Mouse (Mus musculus) MEL (cell line): ENCODE results near the gene C2. TPM values are rescaled to one million over a fixed set of nuclear protein-coding genes. Genes with fewer than 3 reads are reported as not detected.

Source experiments
- DNase-seq: peaks from one replicate; pipeline ENCODE4 v3.0.0; 2011; ENCODE audit warnings: low read depth, low spot score
- H3K27ac ChIP-seq: 2 replicates; pipeline ENCODE4 v1.5.1; 2012; ENCODE audit warnings: low read depth, mild to moderate bottlenecking, control low read depth, low read length, moderate library complexity; ENCODE audit not compliant: control insufficient read depth
- H3K27me3 ChIP-seq, 2 experiments: fragments of 150-350 bp in 1 of 2; sonication (generic) in 1 of 2; 2 replicates each; pipeline ENCODE4 v1.6.1; 2012; ENCODE audit warnings: low read length in 2 of 2, mild to moderate bottlenecking in 2 of 2, improper control_type of control experiment in 1 of 2, moderate library complexity in 1 of 2; ENCODE audit not compliant: insufficient read depth in 2 of 2, control insufficient read depth in 1 of 2
- H3K36me3 ChIP-seq, 2 experiments: 2 replicates each; pipeline ENCODE4 v1.6.1; 2012 to 2014; ENCODE audit warnings: low read length in 2 of 2, improper control_type of control experiment in 1 of 2, inconsistent platforms in 1 of 2, mild to moderate bottlenecking in 1 of 2; ENCODE audit not compliant: insufficient read depth in 2 of 2, control insufficient read depth in 1 of 2
- H3K4me1 ChIP-seq, 2 experiments: fragments of 150-350 bp in 1 of 2; sonication (generic) in 1 of 2; 2 replicates each; pipeline ENCODE4 v1.6.1; 2012; ENCODE audit warnings: low read length in 2 of 2, improper control_type of control experiment in 1 of 2, mild to moderate bottlenecking in 1 of 2; ENCODE audit not compliant: insufficient read depth in 2 of 2, control insufficient read depth in 1 of 2
- H3K4me3 ChIP-seq, 2 experiments: fragments of 150-350 bp in 1 of 2; sonication (generic) in 1 of 2; 2 replicates each; pipeline ENCODE4 v1.5.1; 2012; ENCODE audit warnings: low read depth in 2 of 2, low read length in 2 of 2, mild to moderate bottlenecking in 2 of 2, moderate library complexity in 2 of 2, control low read depth in 1 of 2, improper control_type of control experiment in 1 of 2; ENCODE audit not compliant: control insufficient read depth in 1 of 2, insufficient read depth in 1 of 2
- H3K79me2 ChIP-seq: 2 replicates; pipeline ENCODE4 v1.6.1; 2012; ENCODE audit warnings: mild to moderate bottlenecking, low read length, moderate library complexity; ENCODE audit not compliant: control insufficient read depth, poor library complexity, insufficient read depth
- H3K9ac ChIP-seq: 2 replicates; pipeline ENCODE4 v1.6.1; 2012; ENCODE audit warnings: low read depth, mild to moderate bottlenecking, control low read depth, low read length, moderate library complexity; ENCODE audit not compliant: control insufficient read depth, poor library complexity, severe bottlenecking
- H3K9me3 ChIP-seq: fragments of 150-350 bp; sonication (generic); replicated peaks from 2 replicates; pipeline ENCODE4 v1.6.1; 2012; ENCODE audit warnings: mild to moderate bottlenecking, low read length, improper control_type of control experiment, moderate library complexity; ENCODE audit not compliant: insufficient read depth
- CHD2 ChIP-seq: IDR thresholded peaks from 2 replicates; pipeline ENCODE4 v1.6.1; 2011; ENCODE audit warnings: low read length, improper control_type of control experiment
- CTCF ChIP-seq, 3 experiments: IDR thresholded peaks in 2 of 3; conservative IDR thresholded peaks in 1 of 3; 2 replicates each; pipeline ENCODE4 v1.5.1; 2011 to 2012; ENCODE audit warnings: low read length in 3 of 3, low read depth in 2 of 3, mild to moderate bottlenecking in 2 of 3, improper control_type of control experiment in 1 of 3, inconsistent platforms in 1 of 3, mixed read lengths in 1 of 3, moderate library complexity in 1 of 3; ENCODE audit not compliant: control insufficient read depth in 1 of 3, insufficient read depth in 1 of 3, poor library complexity in 1 of 3, severe bottlenecking in 1 of 3
- ELF1 ChIP-seq: IDR thresholded peaks from 2 replicates; pipeline ENCODE4 v1.6.1; 2014; ENCODE audit warnings: low read depth, mild to moderate bottlenecking, inconsistent platforms, low read length, improper control_type of control experiment, moderate library complexity
- EP300 ChIP-seq, 2 experiments: IDR thresholded peaks; 2 replicates each; pipeline ENCODE4 v1.6.1; 2011; ENCODE audit warnings: improper control_type of control experiment in 2 of 2, low read length in 2 of 2, low read depth in 1 of 2, mild to moderate bottlenecking in 1 of 2
- GABPA ChIP-seq: IDR thresholded peaks from 2 replicates; pipeline ENCODE4 v1.6.1; 2012; ENCODE audit warnings: low read depth, mild to moderate bottlenecking, inconsistent platforms, low read length, improper control_type of control experiment, moderate library complexity
- GATA1 ChIP-seq: IDR thresholded peaks from 2 replicates; pipeline ENCODE4 v1.6.1; 2011; ENCODE audit warnings: low read depth, low read length, improper control_type of control experiment
- JUND ChIP-seq: IDR thresholded peaks from 2 replicates; pipeline ENCODE4 v1.6.1; 2011; ENCODE audit warnings: low read depth, mild to moderate bottlenecking, improper control_type of control experiment, low read length
- KAT2A ChIP-seq: conservative IDR thresholded peaks from 2 replicates; pipeline ENCODE4 v1.6.1; 2012; ENCODE audit warnings: low read depth, low read length, improper control_type of control experiment, inconsistent platforms
- MAFK ChIP-seq: IDR thresholded peaks from 2 replicates; pipeline ENCODE4 v1.6.1; 2011; ENCODE audit warnings: low read depth, mild to moderate bottlenecking, low read length, improper control_type of control experiment, borderline replicate concordance
- MAX ChIP-seq: IDR thresholded peaks from 2 replicates; pipeline ENCODE4 v1.6.1; 2011; ENCODE audit warnings: low read length, improper control_type of control experiment
- MYC ChIP-seq: IDR thresholded peaks from 2 replicates; pipeline ENCODE4 v1.6.1; 2011; ENCODE audit warnings: low read depth, mild to moderate bottlenecking, low read length, improper control_type of control experiment, moderate library complexity
- NELFE ChIP-seq: IDR thresholded peaks from 2 replicates; pipeline ENCODE4 v1.6.1; 2011; ENCODE audit warnings: low read depth, low read length, improper control_type of control experiment
- NRF1 ChIP-seq: IDR thresholded peaks from 2 replicates; pipeline ENCODE4 v1.6.1; 2014; ENCODE audit warnings: low read depth, mild to moderate bottlenecking, inconsistent platforms, low read length, improper control_type of control experiment, moderate library complexity; ENCODE audit not compliant: poor library complexity, insufficient read depth, severe bottlenecking
- POLR2AphosphoS2 ChIP-seq: IDR thresholded peaks from 2 replicates; pipeline ENCODE4 v1.6.1; 2011; ENCODE audit warnings: low read length, improper control_type of control experiment
- POLR2AphosphoS5 ChIP-seq: IDR thresholded peaks from 2 replicates; pipeline ENCODE4 v1.6.1; 2012; ENCODE audit warnings: low read depth, borderline replicate concordance, mild to moderate bottlenecking, inconsistent platforms, low read length, moderate library complexity, mixed read lengths
- TCF12 ChIP-seq: IDR thresholded peaks from 2 replicates; pipeline ENCODE4 v1.6.1; 2014; ENCODE audit warnings: low read depth, mild to moderate bottlenecking, inconsistent platforms, low read length, improper control_type of control experiment, moderate library complexity
- UBTF ChIP-seq: IDR thresholded peaks from 2 replicates; pipeline ENCODE4 v1.6.1; 2012; ENCODE audit warnings: low read depth, mild to moderate bottlenecking, inconsistent platforms, low read length, improper control_type of control experiment, moderate library complexity, borderline replicate concordance; ENCODE audit not compliant: insufficient read depth
- USF1 ChIP-seq: IDR thresholded peaks from 2 replicates; pipeline ENCODE4 v1.6.1; 2014; ENCODE audit warnings: low read depth, mild to moderate bottlenecking, inconsistent platforms, low read length, improper control_type of control experiment, moderate library complexity
- ZMIZ1 ChIP-seq: IDR thresholded peaks from 2 replicates; pipeline ENCODE4 v1.6.1; 2012; ENCODE audit warnings: low read depth, mild to moderate bottlenecking, inconsistent platforms, low read length, improper control_type of control experiment, moderate library complexity
- ZNF384 ChIP-seq: IDR thresholded peaks from 2 replicates; pipeline ENCODE4 v1.6.1; 2012; ENCODE audit warnings: low read depth, mild to moderate bottlenecking, inconsistent platforms, low read length, improper control_type of control experiment
- polyA plus RNA-seq, 2 experiments: library from polyadenylated mRNA; stranded (reverse) in 1 of 2; unstranded in 1 of 2; fragments of >175 nt in 1 of 2; fragments of >200 nt in 1 of 2; gene quantifications; 2 replicates each; pipeline versions ENCODE4 v1.2.1 to v1.2.4; 2012; ENCODE audit warnings: low replicate concordance in 2 of 2, low read depth in 1 of 2; ENCODE audit not compliant: insufficient read length in 2 of 2, insufficient read depth in 1 of 2, missing spikeins in 1 of 2
- total RNA-seq: library from RNA; depleted of rRNA; stranded (reverse); fragments of 300-350 nt; gene quantifications from 2 replicates; pipeline ENCODE4 v1.2.3, GENCODE M21; 2012

The C2 gene
- total and polyA plus RNA-seq, 3 experiments: 2.2 to 9.4 TPM; not detected in 1

DNA sequence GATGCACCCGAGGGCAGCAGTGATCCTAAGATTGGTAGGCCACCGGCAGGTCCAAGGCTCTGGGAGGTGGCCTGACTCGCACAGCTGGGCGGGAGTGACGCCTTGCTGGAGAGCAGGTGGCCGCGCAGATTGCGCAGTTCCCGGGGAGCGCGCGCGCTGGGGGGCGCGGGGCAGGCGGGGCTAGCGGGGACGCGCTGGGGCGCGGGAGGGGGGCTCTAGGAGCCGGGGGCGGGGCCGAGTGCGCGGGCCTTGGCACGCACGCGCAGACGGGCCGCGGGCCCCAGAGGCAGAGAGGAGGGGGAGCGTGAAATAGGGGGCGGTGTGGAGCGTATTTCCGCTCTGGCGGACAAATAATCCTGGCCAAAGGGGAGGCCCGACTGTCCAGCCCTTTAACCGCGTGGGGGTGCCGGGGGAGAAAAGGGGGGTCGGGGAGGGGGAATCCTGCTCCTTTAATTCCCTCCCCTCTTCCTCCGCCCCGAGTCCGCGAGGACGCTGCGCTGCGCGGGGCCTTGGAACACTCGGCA, 3.9 kb downstream of the C2 start (continued):
- TF ChIP-seq POLR2AphosphoS2 (no peak), MYC (0 out of 2 replicates have a peak, but pooled peaks have one; percentile 59), POLR2AphosphoS5 (no peak), NELFE (no peak; the same call in 1 of the 2 replicates), NRF1 (peak; percentile 73), CHD2 (no peak), TCF12 (peak; percentile 58; the same call in 1 of the 2 replicates), CTCF (IDR thresholded peaks at IDR 0.05 in 2 of 3, conservative IDR thresholded peaks at IDR 0.05 in 1 of 3; ENCODE audit: control insufficient read depth in 1 of 3, insufficient read depth in 1 of 3, low read depth in 2 of 3, low read length in 3 of 3, poor library complexity in 1 of 3, severe bottlenecking in 1 of 3) (peak in 1 of 3 experiments; percentile 20; a peak in 1 of 6 replicates), GATA1 (no peak), MAX (no peak), GABPA (no peak), USF1 (no peak), UBTF (no peak), MAFK (no peak), ELF1 (no peak)

DNA sequence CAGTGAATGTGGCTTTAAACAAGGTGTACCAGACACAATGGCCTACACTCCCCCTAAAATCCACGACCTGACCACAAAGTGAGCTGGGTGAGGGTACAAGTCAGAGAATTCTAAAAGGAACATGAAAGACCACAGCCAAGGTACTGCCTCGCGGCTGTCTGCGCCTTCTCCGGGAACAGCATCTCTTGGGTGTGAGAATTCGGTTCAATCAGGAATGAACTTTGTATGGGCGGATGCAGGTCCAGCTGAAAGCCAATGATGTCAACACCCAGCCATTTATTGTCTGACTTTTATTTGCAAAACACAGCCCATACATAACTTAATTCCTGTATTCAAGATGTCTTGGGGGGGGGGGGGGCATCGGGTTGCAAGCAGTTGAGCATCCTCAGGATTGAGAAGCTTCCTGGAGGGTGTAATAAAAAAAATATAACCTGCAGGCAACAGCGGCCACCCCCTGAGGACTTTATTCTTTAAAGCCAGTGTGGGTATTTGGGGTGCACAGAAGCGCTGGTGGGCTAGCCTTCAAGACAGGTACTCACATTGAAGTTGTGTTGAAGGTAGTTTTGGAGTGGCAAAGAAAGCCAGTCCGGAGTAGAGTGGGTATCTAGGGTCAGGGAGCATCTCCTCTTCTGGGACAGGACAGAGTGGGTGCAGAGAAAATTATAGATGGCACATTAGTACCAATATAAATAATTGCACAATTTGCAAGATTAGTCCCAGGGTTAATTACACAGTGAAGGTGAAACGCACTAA, 4.8 kb downstream of the C2 start:
- H3K27me3 ChIP-seq: no peaks in the 10 kb centered on the region
- TF ChIP-seq ZNF384 (no peak), ZMIZ1 (no peak), MYC (no peak), JUND (no peak), EP300 (IDR thresholded peaks at IDR 0.05; ENCODE audit: low read depth in 1 of 2, low read length in 2 of 2) (no peak), NRF1 (no peak), KAT2A (no peak), MAFK (no peak), POLR2AphosphoS5 (no peak)
- peaks cover 0 to 11% of the 10 kb centered on the region in 2 experiments; a peak in 2 of 4 replicates for H3K36me3 ChIP-seq
- peak overlapping the region; percentile 12; the same call in 1 of the 2 replicates for H3K27ac ChIP-seq
- peaks cover 0 to 12% of the 10 kb centered on the region in 2 experiments; a peak in 2 of 4 replicates for H3K4me1 ChIP-seq
- H3K9ac ChIP-seq: peak overlapping the region; percentile 63; the same call in 1 of the 2 replicates
- H3K9me3 ChIP-seq: no peaks in the 10 kb centered on the region
- H3K4me3 ChIP-seq: no peak overlapping the region; a peak in 1 of 4 replicates
- H3K79me2 ChIP-seq: peaks cover 18% of the 10 kb centered on the region
- DNase-seq: no peak
